Mouse (Mus musculus) ovary, postnatal 14 days (tissue): Measurements from ENCODE around the gene Teddm1a.

Experiments
- DNase-seq: peaks from one replicate; pipeline ENCODE4 v3.0.0; 2022; ENCODE audit warnings: low spot score

Teddm1a gene

GRCm38 (mm10) chr1:153905884-153906283 lies 14.3 kb downstream of the Teddm1a start:
- no peak for DNase-seq

- DNase-seq = no peak
These were observed 16.7 kb downstream of the Teddm1a start for GRCm38 (mm10) chr1:153908208-153908607.

GRCm38 (mm10) chr1:153908741-153909140 lies 17.2 kb downstream of the Teddm1a start:
- DNase-seq = no peak

- DNase-seq = peak; percentile 34
These were observed 17.8 kb downstream of the Teddm1a start for GRCm38 (mm10) chr1:153909213-153909962.

- DNase-seq = no peak
These were observed 18.4 kb downstream of the Teddm1a start for GRCm38 (mm10) chr1:153909963-153910291.

GRCm38 (mm10) chr1:153910423-153910822 lies 18.9 kb downstream of the Teddm1a start:
- no peak for DNase-seq

GRCm38 (mm10) chr1:153911276-153911795 lies 19.8 kb downstream of the Teddm1a start:
- no peak for DNase-seq

GRCm38 (mm10) chr1:153913869-153914268 lies 22.3 kb downstream of the Teddm1a start:
- no peak for DNase-seq

- DNase-seq = no peak
These were observed 27.1 kb downstream of the Teddm1a start for GRCm38 (mm10) chr1:153918521-153919206.

GRCm38 (mm10) chr1:153921642-153922041 lies 30.1 kb downstream of the Teddm1a start:
- DNase-seq = no peak

GRCm38 (mm10) chr1:153922571-153923021 lies 31.1 kb downstream of the Teddm1a start:
- no peak for DNase-seq

GRCm38 (mm10) chr1:153924395-153925385 lies 33.1 kb downstream of the Teddm1a start:
- no peak for DNase-seq

GRCm38 (mm10) chr1:153930431-153930830 lies 38.9 kb downstream of the Teddm1a start:
- no peak for DNase-seq

- DNase-seq = no peak
These were observed 42.2 kb downstream of the Teddm1a start for GRCm38 (mm10) chr1:153933772-153934171.

GRCm38 (mm10) chr1:153935844-153936380 lies 44.4 kb downstream of the Teddm1a start:
- DNase-seq = no peak

GRCm38 (mm10) chr1:153937025-153937424 lies 45.5 kb downstream of the Teddm1a start:
- DNase-seq = no peak

- no peak for DNase-seq
These were observed 49.4 kb downstream of the Teddm1a start for GRCm38 (mm10) chr1:153940986-153941385.
